Mouse (Mus musculus): ENCODE data around the gene Ier3.
A peak's percentile ranks its signal among the peaks of the same experiment; 100 is the strongest.

The Ier3 gene

GRCm38 (mm10) chr17:35821439-35822430 is at the start of gene Ier3:
Ier3 (plus strand) TSS chr17:35821684.
- no peak for DNase-seq (ENCODE audit: low spot score in 2 of 2)

- DNase-seq (ENCODE audit: low spot score in 2 of 2) = peak; percentile 38 to 57
These were observed 44.5 kb upstream of the Ier3 start for GRCm38 (mm10) chr17:35776811-35777609.

GRCm38 (mm10) chr17:35778965-35779364 is 42.5 kb upstream of the Ier3 start:
- DNase-seq (ENCODE audit: low spot score in 2 of 2) = no peak

- no peak for DNase-seq (ENCODE audit: low spot score in 2 of 2)
These were observed 41.8 kb upstream of the Ier3 start for GRCm38 (mm10) chr17:35779466-35780205.

GRCm38 (mm10) chr17:35780362-35780761 is 41.1 kb upstream of the Ier3 start:
- DNase-seq (ENCODE audit: low spot score in 2 of 2) = no peak

- no peak for DNase-seq (ENCODE audit: low spot score in 2 of 2)
These were observed 39.1 kb upstream of the Ier3 start for GRCm38 (mm10) chr17:35782398-35782797.

GRCm38 (mm10) chr17:35782924-35783323 is 38.6 kb upstream of the Ier3 start:
- no peak for DNase-seq (ENCODE audit: low spot score in 2 of 2)

GRCm38 (mm10) chr17:35783944-35784343 is 37.5 kb upstream of the Ier3 start:
- DNase-seq (ENCODE audit: low spot score in 2 of 2) = peak; percentile 9 to 51

- DNase-seq (ENCODE audit: low spot score in 2 of 2) = no peak
These were observed 36.3 kb upstream of the Ier3 start for GRCm38 (mm10) chr17:35785140-35785539.

- DNase-seq (ENCODE audit: low spot score in 2 of 2) = no peak
These were observed 34.0 kb upstream of the Ier3 start for GRCm38 (mm10) chr17:35787493-35787892.

- DNase-seq (ENCODE audit: low spot score in 2 of 2) = no peak
These were observed 33.5 kb upstream of the Ier3 start for GRCm38 (mm10) chr17:35788025-35788424.

GRCm38 (mm10) chr17:35790933-35791332 is 30.6 kb upstream of the Ier3 start:
- no peak for DNase-seq (ENCODE audit: low spot score in 2 of 2)

GRCm38 (mm10) chr17:35792837-35793236 is 28.6 kb upstream of the Ier3 start:
- DNase-seq (ENCODE audit: low spot score in 2 of 2) = no peak

GRCm38 (mm10) chr17:35795099-35795498 is 26.4 kb upstream of the Ier3 start:
- DNase-seq (ENCODE audit: low spot score in 2 of 2) = no peak

- DNase-seq (ENCODE audit: low spot score in 2 of 2) = no peak
These were observed 25.8 kb upstream of the Ier3 start for GRCm38 (mm10) chr17:35795656-35796055.

GRCm38 (mm10) chr17:35796835-35797234 is 24.6 kb upstream of the Ier3 start:
- DNase-seq (ENCODE audit: low spot score in 2 of 2) = no peak

- no peak for DNase-seq (ENCODE audit: low spot score in 2 of 2)
These were observed 20.6 kb upstream of the Ier3 start for GRCm38 (mm10) chr17:35800905-35801304.

GRCm38 (mm10) chr17:35803020-35803419 is 18.5 kb upstream of the Ier3 start:
- DNase-seq (ENCODE audit: low spot score in 2 of 2) = no peak

GRCm38 (mm10) chr17:35803858-35804399 is 17.6 kb upstream of the Ier3 start:
- no peak for DNase-seq (ENCODE audit: low spot score in 2 of 2)

GRCm38 (mm10) chr17:35808073-35808472 is 13.4 kb upstream of the Ier3 start:
- no peak for DNase-seq (ENCODE audit: low spot score in 2 of 2)

GRCm38 (mm10) chr17:35809395-35809794 is 12.1 kb upstream of the Ier3 start:
- DNase-seq (ENCODE audit: low spot score in 2 of 2) = no peak
